Mouse (Mus musculus): Measurements from ENCODE around the gene Ccdc88b.

DNA sequence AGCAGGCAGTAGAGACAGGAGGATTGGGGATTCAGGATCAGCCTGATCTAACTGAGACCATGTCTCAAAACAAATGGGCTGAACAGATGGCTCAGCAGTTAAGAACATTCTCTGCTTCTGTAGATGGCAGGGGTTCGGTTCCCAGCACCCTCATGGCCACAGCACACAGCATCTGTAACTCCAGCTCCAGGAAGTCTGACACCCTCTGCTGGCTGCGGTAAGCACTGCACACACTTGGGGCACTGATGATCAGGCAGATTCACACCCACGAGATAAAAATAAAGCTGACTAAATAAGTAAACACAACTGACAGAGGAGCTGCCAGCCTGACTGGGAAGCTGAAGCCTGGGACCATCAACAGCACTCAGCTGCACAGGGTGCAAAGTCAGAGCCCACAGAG, 43.1 kb downstream of the Ccdc88b start:
- no peak for TF ChIP-seq POLR2A (IDR thresholded peaks at IDR 0.05; ENCODE audit: insufficient read depth, low read depth, low read length)
- no peak for TF ChIP-seq CTCF (IDR thresholded peaks at IDR 0.05; ENCODE audit: insufficient read depth, low read depth, low read length)

All from olfactory bulb, adult 2 months (tissue).